Mouse (Mus musculus): ENCODE data around the gene Mmp27.
A peak's percentile ranks its signal among the peaks of the same experiment; 100 is the strongest.

The Mmp27 gene

GRCm38 (mm10) chr9:7602982-7603742 is 32.0 kb downstream of the Mmp27 start:
- peak; percentile 64 for DNase-seq (ENCODE audit: low read depth, low spot score)

- DNase-seq (ENCODE audit: low read depth, low spot score): no peak
Observed at GRCm38 (mm10) chr9:7604005-7604404, 32.8 kb downstream of the Mmp27 start.

- DNase-seq (ENCODE audit: low read depth, low spot score): peak; percentile 15
Observed at GRCm38 (mm10) chr9:7605638-7606037, 34.4 kb downstream of the Mmp27 start.

- DNase-seq (ENCODE audit: low read depth, low spot score): no peak
Observed at GRCm38 (mm10) chr9:7622582-7622981, 51.4 kb downstream of the Mmp27 start.

GRCm38 (mm10) chr9:7627931-7628330 is 56.7 kb downstream of the Mmp27 start, which contains the start of gene Mmp20:
TSS of gene Mmp20 (plus strand) at chr9:7628231.
- DNase-seq (ENCODE audit: low read depth, low spot score): no peak

All from R1 (cell line).